In genomic region chr4:47103561-47103960, GRCm38 (mm10) we compare ENCODE assay signal across 24 mouse cellular contexts. TPM values are rescaled to one million over a fixed set of nuclear protein-coding genes. Genes with fewer than 3 reads are reported as not detected.
"Had no signal": no experiment of that assay in that cellular context is flagged by ENCODE, and none has a peak within 500 bp of the region (broad histone marks: within the 10 kb centered on the region; RNA-seq: fewer than 3 reads in every experiment).

No protein-coding gene starts in this region.

- H3K4me3 ChIP-seq: heart, embryonic 10.5 days; hindbrain, embryonic 10.5 days; hindbrain, embryonic 12.5 days; intestine, embryonic 15.5 days; layer of hippocampus, adult 2 months; left cerebral cortex, adult 2 months; limb, embryonic 10.5 days; limb, embryonic 12.5 days; liver, embryonic 13.5 days; liver, embryonic 15.5 days had no signal

- H3K4me1 ChIP-seq: hindbrain, embryonic 12.5 days; intestine, embryonic 15.5 days; limb, embryonic 12.5 days; liver, embryonic 13.5 days; liver, embryonic 15.5 days had no signal

- H3K9ac ChIP-seq: hindbrain, embryonic 12.5 days; hindbrain, embryonic 14.5 days; intestine, embryonic 15.5 days; limb, embryonic 12.5 days; liver, embryonic 13.5 days; liver, embryonic 15.5 days; liver, postnatal 0 days had no signal

- DNase-seq: gastrocnemius, postnatal 25 days; kidney, adult 18-20 months; kidney, adult 8-10 months; kidney, postnatal 10 days; kidney, postnatal 25 days; kidney, postnatal 4 days; liver; liver, embryonic 13.5 days; liver, postnatal 0 days had no signal

- H3K4me2 ChIP-seq: hindbrain, embryonic 12.5 days; hindbrain, embryonic 14.5 days; intestine, embryonic 15.5 days; limb, embryonic 12.5 days; liver, embryonic 11.5 days; liver, embryonic 13.5 days; liver, embryonic 15.5 days had no signal

- H3K27ac ChIP-seq: heart, embryonic 10.5 days; hindbrain, embryonic 10.5 days; hindbrain, embryonic 12.5 days; hindbrain, embryonic 14.5 days; intestine, embryonic 15.5 days; layer of hippocampus, adult 2 months; left cerebral cortex, adult 2 months; limb, embryonic 10.5 days; limb, embryonic 12.5 days; liver, embryonic 13.5 days; liver, embryonic 15.5 days had no signal

- H3K36me3 ChIP-seq: heart, embryonic 10.5 days; hindbrain, embryonic 10.5 days; hindbrain, embryonic 12.5 days; intestine, embryonic 15.5 days; limb, embryonic 10.5 days; limb, embryonic 12.5 days; liver, embryonic 13.5 days; liver, embryonic 15.5 days had no signal

- ATAC-seq: hindbrain, embryonic 16.5 days; inflammation-experienced regulatory T-cells, adult 6 months; intestine, embryonic 15.5 days; intestine, postnatal 0 days; liver, postnatal 0 days had no signal

- H3K27me3 ChIP-seq: hindbrain, embryonic 12.5 days; intestine, embryonic 15.5 days; limb, embryonic 12.5 days; liver, embryonic 13.5 days; liver, embryonic 15.5 days had no signal

- H3K9me3 ChIP-seq: heart, embryonic 10.5 days; hindbrain, embryonic 12.5 days; intestine, embryonic 15.5 days; limb, embryonic 12.5 days; liver, embryonic 13.5 days; liver, embryonic 15.5 days had no signal

RNA-seq across cellular contexts. Expression of gene Anks6, which starts 46.3 kb away (rescaled TPM):
- total RNA-seq: granulocyte monocyte progenitor cell, adult 5-6 weeks had no signal
- polyA plus RNA-seq: inflammation-experienced regulatory T-cells, adult 6 months had no signal
